Mouse (Mus musculus) liver, adult 2 months (tissue): ENCODE data around the gene Tcf21. TPM values are rescaled to one million over a fixed set of nuclear protein-coding genes. Genes with fewer than 3 reads are reported as not detected.
A peak's percentile ranks its signal among the peaks of the same experiment; 100 is the strongest.

ENCODE experiments used
- DNase-seq: peaks from one replicate; pipeline ENCODE4 v3.0.0-alpha.2; 2011; ENCODE audit warnings: low read depth, low spot score; ENCODE audit errors: extremely low read depth
- H3K27ac ChIP-seq: fragments of 200-500 bp; replicated peaks from 2 replicates; pipeline ENCODE4 v1.5.1; 2012; ENCODE audit warnings: low read depth, mild to moderate bottlenecking, control low read depth, inconsistent platforms, low read length; ENCODE audit not compliant: insufficient read depth
- H3K27me3 ChIP-seq: fragments of 200-500 bp; 2 replicates; pipeline ENCODE4 v1.6.1; 2012; ENCODE audit warnings: mild to moderate bottlenecking, moderate library complexity, low read length, inconsistent platforms; ENCODE audit not compliant: control insufficient read depth, insufficient read depth
- H3K36me3 ChIP-seq: fragments of 200-500 bp; 2 replicates; pipeline ENCODE4 v1.6.1; 2012; ENCODE audit warnings: low read length, inconsistent platforms; ENCODE audit not compliant: control insufficient read depth, insufficient read depth
- H3K4me1 ChIP-seq: fragments of 200-500 bp; 2 replicates; pipeline ENCODE4 v1.6.1; 2011; ENCODE audit warnings: low read length; ENCODE audit not compliant: control insufficient read depth, insufficient read depth
- H3K4me3 ChIP-seq: fragments of 200-500 bp; 2 replicates; pipeline ENCODE4 v1.5.1; 2011; ENCODE audit warnings: low read depth, mild to moderate bottlenecking, control low read depth, low read length, moderate library complexity; ENCODE audit not compliant: insufficient read depth
- H3K79me2 ChIP-seq: fragments of 200-500 bp; 2 replicates; pipeline ENCODE4 v1.6.1; 2012; ENCODE audit warnings: inconsistent platforms, mild to moderate bottlenecking, low read length, moderate library complexity; ENCODE audit not compliant: control insufficient read depth, insufficient read depth
- H3K9ac ChIP-seq: fragments of 200-500 bp; 2 replicates; pipeline ENCODE4 v1.6.1; 2012; ENCODE audit warnings: low read depth, mild to moderate bottlenecking, control low read depth, inconsistent platforms, low read length
- CTCF ChIP-seq: fragments of 200-500 bp; IDR thresholded peaks from 2 replicates; pipeline ENCODE4 v1.5.1; 2011; ENCODE audit warnings: low read depth, low read length, control low read depth
- POLR2A ChIP-seq: fragments of 200-500 bp; IDR thresholded peaks from 2 replicates; pipeline ENCODE4 v1.6.1; 2011; ENCODE audit warnings: low read length, control low read depth; ENCODE audit not compliant: insufficient read depth; ENCODE audit errors: extremely low read depth
- WGBS: fragments of 180-500 bp; shearing (Covaris S2); methylation state at CpG from one replicate; pipeline ENCODE4 v1.1.7; 2018; 5-methylcytosine and 5-hydroxymethylcytosine counted together
- polyA plus RNA-seq: library from polyadenylated mRNA; depleted of rRNA; stranded (reverse); fragments of >200 nt; gene quantifications from 2 replicates; pipeline ENCODE4 v1.2.3, GENCODE M21; 2012
- total RNA-seq: library from RNA; depleted of rRNA; stranded (reverse); fragments of >200 nt; gene quantifications from 2 replicates; pipeline ENCODE4 v1.2.3, GENCODE M21; 2014

Gene Tcf21
- total and polyA plus RNA-seq, 2 experiments = 2.7 to 11.6 TPM

DNA sequence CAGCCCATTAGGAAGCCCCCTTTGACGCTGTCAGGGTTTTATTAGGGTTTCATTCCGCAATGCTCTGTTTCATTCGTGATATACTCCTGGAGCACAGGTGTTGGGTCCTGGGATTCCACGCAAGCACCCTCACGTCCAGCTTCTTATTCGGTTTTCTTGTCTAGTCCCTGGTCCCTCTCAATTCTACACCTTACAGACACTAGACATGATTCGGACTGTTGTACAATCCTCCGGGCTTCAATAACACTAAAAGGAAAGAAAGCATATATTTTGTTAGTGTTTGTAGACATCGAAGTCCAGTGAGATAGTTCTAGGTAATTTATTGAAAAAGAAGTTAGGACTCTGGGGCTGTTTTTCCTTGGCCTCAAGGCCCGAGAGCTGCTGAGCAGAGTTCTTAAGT, 24.8 kb upstream of the Tcf21 start:
- no peak for DNase-seq
- TF ChIP-seq CTCF (no peak), POLR2A (no peak)
- Histone ChIP-seq H3K4me3 (no peak overlapping the region), H3K4me1 (no peaks in the 10 kb centered on the region), H3K27ac (no peak overlapping the region), H3K9ac (no peak overlapping the region), H3K27me3 (peaks cover 4% of the 10 kb centered on the region; the same call in 1 of the 2 replicates), H3K79me2 (no peaks in the 10 kb centered on the region), H3K36me3 (no peaks in the 10 kb centered on the region)
- WGBS = 30% methylated on average over 10 of the region's 10 CpGs

DNA sequence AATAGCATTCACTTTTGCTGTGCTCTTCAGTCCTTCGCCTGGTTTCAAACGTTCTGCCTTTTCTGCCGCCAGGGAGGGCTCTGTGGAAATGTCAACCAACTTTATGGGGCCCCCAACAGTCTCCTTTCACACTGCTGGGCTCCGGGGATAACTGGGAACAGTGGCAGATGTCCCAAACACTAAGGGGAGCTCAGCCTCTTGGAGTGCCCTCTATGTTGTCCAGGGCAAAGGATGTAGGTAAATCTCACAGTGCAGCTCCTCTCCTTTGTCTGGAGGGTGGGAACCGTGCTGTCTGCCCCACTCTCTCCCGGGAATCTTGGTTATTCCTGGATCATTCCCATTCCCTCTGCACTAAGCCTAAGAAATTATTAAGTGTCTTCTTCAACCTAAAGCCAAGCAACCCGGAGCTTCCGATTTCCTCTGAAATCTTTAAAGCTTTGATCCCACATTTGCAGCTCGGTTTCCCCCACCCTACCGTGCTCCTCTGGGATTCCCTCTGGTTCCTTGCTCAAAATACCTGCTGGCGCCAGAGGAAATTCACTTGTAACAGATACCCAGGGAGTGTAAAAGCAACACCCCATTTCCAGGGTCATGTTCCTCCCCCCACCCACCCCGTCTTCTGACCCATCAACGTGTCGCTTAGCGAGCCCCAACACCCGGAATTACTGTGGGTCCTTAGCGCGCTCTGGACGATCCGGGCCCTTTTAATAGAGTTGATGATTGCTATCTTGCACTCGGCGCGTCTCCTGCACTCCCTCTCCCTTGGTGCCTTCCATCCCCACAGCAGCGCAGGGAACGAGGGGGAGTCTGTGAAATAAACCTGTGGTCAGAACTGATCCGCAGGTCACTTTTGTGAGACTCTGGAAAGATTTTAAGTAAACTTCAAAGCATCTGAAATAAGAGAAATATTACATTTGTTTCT, 23.7 kb upstream of the Tcf21 start:
- H3K4me3 ChIP-seq = no peak overlapping the region
- H3K4me1 ChIP-seq = no peaks in the 10 kb centered on the region
- no peaks in the 10 kb centered on the region for H3K79me2 ChIP-seq
- H3K27me3 ChIP-seq = peaks cover 4% of the 10 kb centered on the region; the same call in 1 of the 2 replicates
- DNase-seq = no peak
- WGBS = 9% methylated on average over 26 of the region's 26 CpGs
- no peak for TF ChIP-seq POLR2A
- TF ChIP-seq CTCF = no peak
- H3K27ac ChIP-seq = no peak overlapping the region
- no peaks in the 10 kb centered on the region for H3K36me3 ChIP-seq
- H3K9ac ChIP-seq = no peak overlapping the region

DNA sequence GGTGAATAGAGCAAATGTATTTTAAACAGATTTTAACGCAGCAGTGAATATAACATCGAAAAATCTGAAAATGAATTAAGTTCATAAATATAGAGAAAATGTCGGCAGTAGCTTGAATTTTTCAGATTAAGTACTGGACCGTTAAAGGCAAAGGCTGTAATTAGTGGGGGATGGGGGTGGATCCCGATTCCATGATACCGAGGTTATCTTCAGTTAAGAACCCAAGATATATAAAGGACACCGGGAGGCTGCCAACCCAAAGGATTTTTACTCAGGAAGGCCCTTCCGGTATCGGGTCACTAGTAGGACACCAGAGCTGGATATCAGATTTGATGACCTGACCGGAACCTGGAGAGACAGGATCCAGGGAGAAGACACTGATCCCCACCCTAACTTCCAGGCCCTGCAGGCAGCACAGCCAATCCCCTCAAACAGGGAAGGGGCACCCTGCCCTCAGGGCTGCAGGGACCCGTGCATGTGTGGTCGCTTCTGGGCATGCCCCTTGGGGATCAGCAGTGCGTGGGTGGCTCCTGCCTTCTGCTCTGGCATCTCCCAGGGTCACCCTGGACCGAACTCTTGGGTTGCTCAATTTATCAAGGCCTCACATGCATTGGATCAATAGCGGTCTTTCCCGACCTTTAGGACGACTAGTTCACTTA, 22.9 kb upstream of the Tcf21 start:
- peaks cover 4% of the 10 kb centered on the region; the same call in 1 of the 2 replicates for H3K27me3 ChIP-seq
- H3K27ac ChIP-seq = no peak overlapping the region
- no peaks in the 10 kb centered on the region for H3K36me3 ChIP-seq
- H3K4me1 ChIP-seq = no peaks in the 10 kb centered on the region
- DNase-seq = peak; percentile 30
- TF ChIP-seq POLR2A = no peak
- TF ChIP-seq CTCF = no peak
- H3K9ac ChIP-seq = no peak overlapping the region
- WGBS = 12% methylated on average over 17 of the region's 17 CpGs
- H3K4me3 ChIP-seq = no peak overlapping the region
- no peaks in the 10 kb centered on the region for H3K79me2 ChIP-seq

DNA sequence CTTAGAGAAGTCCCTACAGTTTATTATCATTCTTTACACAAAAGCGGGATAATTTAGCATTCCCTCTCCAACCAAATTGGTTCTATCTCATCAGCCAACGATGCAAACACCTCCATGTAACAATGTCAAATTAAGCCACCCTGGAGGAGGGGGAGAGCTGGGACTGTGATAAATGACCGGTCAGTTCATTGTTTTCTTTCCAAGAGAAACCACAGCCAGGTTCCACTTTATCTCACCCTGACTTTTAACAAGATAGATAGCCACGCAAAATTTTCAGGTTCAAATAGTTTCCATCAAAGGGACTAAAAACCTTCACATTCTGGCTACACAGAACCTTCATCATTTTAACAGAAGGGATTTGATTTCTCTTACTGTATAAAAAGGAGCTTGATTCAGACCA, 22.1 kb upstream of the Tcf21 start:
- Histone ChIP-seq H3K9ac (no peak overlapping the region), H3K4me1 (no peaks in the 10 kb centered on the region), H3K79me2 (no peaks in the 10 kb centered on the region), H3K4me3 (no peak overlapping the region), H3K27ac (no peak overlapping the region), H3K27me3 (peaks cover 4% of the 10 kb centered on the region; the same call in 1 of the 2 replicates), H3K36me3 (no peaks in the 10 kb centered on the region)
- DNase-seq = no peak
- TF ChIP-seq POLR2A (no peak), CTCF (no peak)
- WGBS = 21% methylated on average over 4 of the region's 4 CpGs

DNA sequence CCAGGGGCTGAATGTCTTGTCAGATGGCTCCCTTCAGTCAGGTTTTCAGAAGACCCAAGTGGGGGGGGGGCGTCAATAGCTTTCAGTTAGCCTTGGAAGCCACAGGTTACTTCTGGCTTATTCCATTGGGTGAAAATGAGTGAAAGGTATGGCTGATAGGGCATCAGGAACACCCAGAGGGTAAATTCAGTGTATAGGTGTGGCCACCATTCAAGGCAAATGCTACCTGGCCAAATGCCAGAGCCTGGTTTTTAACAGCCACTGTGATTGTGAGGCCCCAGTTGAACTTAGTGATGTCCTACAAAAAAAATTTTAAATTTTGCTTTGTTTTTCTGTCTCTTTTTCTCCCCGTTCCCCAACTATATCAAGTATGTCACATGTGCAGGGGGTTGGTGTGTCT, 6.3 kb upstream of the Tcf21 start:
- Histone ChIP-seq H3K4me3 (no peak overlapping the region), H3K79me2 (no peaks in the 10 kb centered on the region), H3K27me3 (peaks cover 2% of the 10 kb centered on the region; the same call in 1 of the 2 replicates), H3K36me3 (no peaks in the 10 kb centered on the region), H3K4me1 (no peaks in the 10 kb centered on the region), H3K27ac (no peak overlapping the region), H3K9ac (no peak overlapping the region)
- TF ChIP-seq CTCF (no peak), POLR2A (no peak)
- WGBS = 85% methylated on average over 2 of the region's 2 CpGs
- DNase-seq = no peak

DNA sequence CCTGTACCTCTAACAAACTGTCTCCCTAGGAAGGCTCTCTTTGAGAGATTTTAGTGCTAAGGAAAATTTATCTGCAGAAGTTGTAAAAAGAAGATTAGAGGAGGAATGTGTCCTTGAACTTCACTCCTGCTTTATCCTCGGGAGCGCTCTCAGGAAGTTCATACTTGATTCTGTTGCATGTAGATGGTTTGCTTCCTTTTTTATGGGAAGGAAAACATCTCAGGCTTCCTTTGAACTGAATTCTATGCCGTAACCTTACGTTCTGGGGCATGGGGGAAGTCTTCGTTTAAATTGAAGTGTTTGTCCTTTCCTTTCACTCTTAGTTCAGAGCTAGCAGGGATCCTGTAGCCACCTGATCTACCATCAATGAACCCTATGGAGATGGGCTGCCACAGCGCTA, 2.9 kb upstream of the Tcf21 start:
- H3K27ac ChIP-seq = no peak overlapping the region
- no peaks in the 10 kb centered on the region for H3K79me2 ChIP-seq
- TF ChIP-seq CTCF = no peak
- TF ChIP-seq POLR2A = no peak
- WGBS = 21% methylated on average over 6 of the region's 6 CpGs
- no peak overlapping the region for H3K9ac ChIP-seq
- no peaks in the 10 kb centered on the region for H3K36me3 ChIP-seq
- no peak for DNase-seq
- peaks cover 14% of the 10 kb centered on the region for H3K27me3 ChIP-seq
- H3K4me1 ChIP-seq = no peaks in the 10 kb centered on the region
- H3K4me3 ChIP-seq = no peak overlapping the region
